Mouse (Mus musculus): ENCODE data around the gene Lrrc15. TPM values are rescaled to one million over a fixed set of nuclear protein-coding genes. Genes with fewer than 3 reads are reported as not detected.

The Lrrc15 gene
- 0.31 and 1.1 TPM in 2 replicates for polyA plus RNA-seq (2014; fragmentation: Nextera tagmentation; extraction: Ambion mirVana)

DNA sequence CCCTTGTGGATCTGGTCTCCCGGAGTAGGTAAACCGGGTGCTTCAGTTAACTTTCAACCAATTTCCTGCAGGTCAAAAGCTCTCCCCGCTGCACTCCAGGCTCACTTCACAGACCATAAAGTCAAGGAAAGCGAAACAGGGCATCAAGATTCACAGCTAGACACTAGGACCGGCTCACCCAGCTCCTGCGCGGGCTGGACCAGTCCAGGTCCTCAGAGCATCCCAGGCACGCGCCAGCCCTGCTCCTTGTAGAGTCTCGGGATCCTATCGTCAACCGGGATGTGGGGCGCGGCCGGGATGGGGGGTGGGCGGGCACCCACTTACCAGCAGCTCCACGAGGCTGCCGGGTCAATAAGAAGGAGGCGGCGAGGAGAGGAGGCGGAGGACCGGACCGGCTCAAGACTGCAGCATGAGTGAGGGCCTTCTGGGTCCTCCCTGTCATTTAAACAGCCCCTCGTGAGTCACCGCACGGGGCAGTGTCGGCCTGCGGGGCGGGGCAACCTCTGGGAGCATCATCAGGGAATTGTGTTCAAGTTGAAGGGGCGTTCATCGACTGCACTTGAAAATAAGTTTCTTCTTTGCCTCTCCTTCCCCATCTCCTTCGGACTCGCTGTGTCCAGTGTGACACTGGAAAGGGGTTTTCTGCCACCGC is at the start of gene Lrrc15:
Lrrc15 (minus strand) TSS at position 413 of the 652 bp plus-strand sequence.
- Histone ChIP-seq H3K27ac (ENCODE audit: low read depth, low read length) (no peak within 1 kb of the TSS), H3K4me1 (ENCODE audit: control insufficient read depth, insufficient read depth, low read length) (peaks cover 12% of the 10 kb centered on the region; the same call in 1 of the 2 replicates), H3K27me3 (ENCODE audit: control insufficient read depth, insufficient read depth, low read length) (peaks cover 6% of the 10 kb centered on the region), H3K4me3 (ENCODE audit: low read depth, low read length) (peak within 1 kb of the TSS; percentile 16; the same call in 1 of the 2 replicates), H3K9ac (replicated peaks; ENCODE audit: low read depth, low read length) (0 out of 2 replicates have a peak within 1 kb of the TSS, but pooled peaks have one; percentile 11), H3K4me2 (ENCODE audit: low read depth, low read length) (peak within 1 kb of the TSS; percentile 45), H3K9me3 (ENCODE audit: control insufficient read depth, low read length) (no peaks in the 10 kb centered on the region), H3K36me3 (ENCODE audit: control insufficient read depth, insufficient read depth, low read length) (no peaks in the 10 kb centered on the region)
- 6% methylated on average over 31 of the region's 34 CpGs for WGBS
- peak; percentile 32; the same call in 1 of the 2 replicates for ATAC-seq (ENCODE audit: low read depth)

DNA sequence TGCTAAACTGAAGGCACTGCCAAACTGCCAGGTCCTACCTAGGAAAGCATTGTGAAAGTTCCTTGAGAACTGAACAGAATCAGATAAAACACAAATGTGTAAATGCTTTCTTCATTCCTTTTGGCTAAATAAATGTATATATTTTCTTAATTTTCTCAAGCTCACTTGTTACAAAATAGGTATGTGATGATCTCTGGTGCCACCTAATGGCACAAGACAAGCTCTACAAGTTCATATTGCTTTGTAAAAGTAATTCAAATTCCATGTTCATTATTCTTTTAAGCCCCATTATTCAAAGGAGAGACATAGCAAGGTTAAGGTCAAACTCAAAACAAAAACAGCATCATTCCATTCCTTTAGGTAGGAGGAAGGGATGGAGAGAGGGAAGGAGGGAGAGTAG is 31.2 kb upstream of the Lrrc15 start:
- no peaks in the 10 kb centered on the region for H3K9me3 ChIP-seq (ENCODE audit: control insufficient read depth, low read length)
- H3K4me1 ChIP-seq (ENCODE audit: control insufficient read depth, insufficient read depth, low read length): 0 out of 2 replicates have a peak, but pooled peaks cover 3% of the 10 kb centered on the region
- H3K27ac ChIP-seq (ENCODE audit: low read depth, low read length): no peak overlapping the region
- H3K27me3 ChIP-seq (ENCODE audit: control insufficient read depth, insufficient read depth, low read length): peaks cover 12% of the 10 kb centered on the region
- H3K4me3 ChIP-seq (ENCODE audit: low read depth, low read length): no peak overlapping the region
- no peaks in the 10 kb centered on the region for H3K36me3 ChIP-seq (ENCODE audit: control insufficient read depth, insufficient read depth, low read length)
- no peak overlapping the region for H3K9ac ChIP-seq (replicated peaks; ENCODE audit: low read depth, low read length)
- no peak for ATAC-seq (ENCODE audit: low read depth)
- H3K4me2 ChIP-seq (ENCODE audit: low read depth, low read length): no peak overlapping the region

DNA sequence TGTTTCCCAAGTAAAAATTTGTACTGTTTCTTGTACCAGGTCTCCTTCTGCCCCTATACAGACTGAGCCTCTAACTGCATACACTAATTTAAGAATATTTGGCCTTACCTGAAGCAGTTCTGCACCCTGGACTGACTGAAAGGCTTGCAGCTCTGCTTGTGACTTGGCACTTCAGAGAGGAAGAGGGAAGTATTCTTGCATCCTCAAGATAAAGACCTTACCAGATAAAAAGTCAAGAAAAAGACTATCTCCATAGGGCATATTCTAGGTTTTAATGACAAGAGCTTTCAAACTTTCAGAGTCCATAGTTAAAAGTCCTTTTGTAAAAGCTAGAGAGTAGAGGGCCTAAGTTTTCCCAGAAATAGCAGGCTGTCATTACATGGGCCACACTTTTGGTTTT is 27.6 kb upstream of the Lrrc15 start, which contains the start of gene Gp5:
Gp5 (minus strand) TSS at position 133 of the 400 bp plus-strand sequence.
- no peak for ATAC-seq (ENCODE audit: low read depth)
- Histone ChIP-seq H3K9ac (replicated peaks; ENCODE audit: low read depth, low read length) (no peak within 1 kb of the TSS), H3K27ac (ENCODE audit: low read depth, low read length) (no peak within 1 kb of the TSS), H3K36me3 (ENCODE audit: control insufficient read depth, insufficient read depth, low read length) (no peaks in the 10 kb centered on the region), H3K4me1 (ENCODE audit: control insufficient read depth, insufficient read depth, low read length) (peaks cover 12% of the 10 kb centered on the region), H3K4me2 (ENCODE audit: low read depth, low read length) (peak within 1 kb of the TSS; percentile 93), H3K27me3 (ENCODE audit: control insufficient read depth, insufficient read depth, low read length) (peaks cover 22% of the 10 kb centered on the region), H3K9me3 (ENCODE audit: control insufficient read depth, low read length) (no peaks in the 10 kb centered on the region), H3K4me3 (ENCODE audit: low read depth, low read length) (peak within 1 kb of the TSS; percentile 46; the same call in 1 of the 2 replicates)

DNA sequence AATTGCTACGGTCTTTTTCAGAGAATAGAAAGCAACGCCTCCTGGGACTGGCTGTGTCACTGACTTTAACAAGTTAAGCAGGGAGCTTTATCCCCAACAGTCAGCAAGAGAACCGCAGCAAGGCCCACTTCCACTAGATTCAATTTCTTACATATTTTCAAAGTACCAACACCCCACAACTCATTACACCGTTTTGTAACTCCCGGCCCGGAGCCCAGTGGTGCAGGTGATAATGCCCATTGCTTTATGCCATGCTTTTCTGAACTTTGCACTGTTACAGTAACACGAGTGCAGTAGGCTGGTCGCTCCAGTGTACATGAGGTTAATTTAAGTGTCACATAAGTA is 27.1 kb upstream of the Lrrc15 start:
- H3K27ac ChIP-seq (ENCODE audit: low read depth, low read length): no peak overlapping the region
- WGBS: 55% methylated on average over 8 of the region's 8 CpGs
- ATAC-seq (ENCODE audit: low read depth): no peak
- H3K4me3 ChIP-seq (ENCODE audit: low read depth, low read length): no peak overlapping the region
- no peak overlapping the region; the same call in 1 of the 2 replicates for H3K4me2 ChIP-seq (ENCODE audit: low read depth, low read length)
- H3K4me1 ChIP-seq (ENCODE audit: control insufficient read depth, insufficient read depth, low read length): peaks cover 12% of the 10 kb centered on the region
- H3K36me3 ChIP-seq (ENCODE audit: control insufficient read depth, insufficient read depth, low read length): no peaks in the 10 kb centered on the region
- H3K9ac ChIP-seq (replicated peaks; ENCODE audit: low read depth, low read length): no peak overlapping the region
- no peaks in the 10 kb centered on the region for H3K9me3 ChIP-seq (ENCODE audit: control insufficient read depth, low read length)
- H3K27me3 ChIP-seq (ENCODE audit: control insufficient read depth, insufficient read depth, low read length): peaks cover 22% of the 10 kb centered on the region

DNA sequence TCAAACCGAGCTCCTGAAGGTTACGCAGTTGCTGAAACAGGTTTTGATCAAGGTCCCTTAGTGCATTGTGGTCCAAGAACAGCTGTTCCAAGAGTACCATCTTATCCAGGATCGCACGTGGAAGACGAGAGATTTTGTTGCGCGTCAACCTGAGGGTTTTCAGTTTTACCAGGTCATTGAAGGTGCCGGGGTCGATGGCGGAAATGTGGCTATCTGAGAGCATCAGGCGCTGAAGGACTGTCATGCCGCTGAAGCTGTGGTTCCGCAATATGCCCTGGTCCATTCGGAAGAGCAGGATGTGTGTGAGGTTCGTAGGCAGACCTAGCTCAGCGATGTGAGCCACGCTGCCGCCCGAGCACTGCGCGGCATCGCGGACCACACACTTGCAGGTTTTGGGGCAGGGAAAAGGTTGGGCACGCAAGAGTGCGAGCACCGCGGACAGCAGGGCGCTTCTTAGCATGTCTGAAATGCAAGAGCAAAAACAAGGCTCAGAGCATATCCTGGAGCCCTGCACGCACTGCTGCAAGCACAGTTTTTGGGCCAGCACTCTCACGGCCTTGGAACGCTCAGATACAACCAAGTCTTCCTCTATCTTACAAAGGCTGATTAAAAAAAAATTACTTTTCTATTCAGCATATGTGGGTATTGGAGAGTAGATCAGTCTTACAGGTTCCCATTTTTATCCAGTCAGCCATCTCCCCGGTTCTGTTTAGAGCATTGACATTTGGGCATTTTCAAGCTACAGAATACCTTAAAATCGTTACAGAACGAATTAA is 26.5 kb upstream of the Lrrc15 start:
- H3K27me3 ChIP-seq (ENCODE audit: control insufficient read depth, insufficient read depth, low read length): peaks cover 22% of the 10 kb centered on the region

DNA sequence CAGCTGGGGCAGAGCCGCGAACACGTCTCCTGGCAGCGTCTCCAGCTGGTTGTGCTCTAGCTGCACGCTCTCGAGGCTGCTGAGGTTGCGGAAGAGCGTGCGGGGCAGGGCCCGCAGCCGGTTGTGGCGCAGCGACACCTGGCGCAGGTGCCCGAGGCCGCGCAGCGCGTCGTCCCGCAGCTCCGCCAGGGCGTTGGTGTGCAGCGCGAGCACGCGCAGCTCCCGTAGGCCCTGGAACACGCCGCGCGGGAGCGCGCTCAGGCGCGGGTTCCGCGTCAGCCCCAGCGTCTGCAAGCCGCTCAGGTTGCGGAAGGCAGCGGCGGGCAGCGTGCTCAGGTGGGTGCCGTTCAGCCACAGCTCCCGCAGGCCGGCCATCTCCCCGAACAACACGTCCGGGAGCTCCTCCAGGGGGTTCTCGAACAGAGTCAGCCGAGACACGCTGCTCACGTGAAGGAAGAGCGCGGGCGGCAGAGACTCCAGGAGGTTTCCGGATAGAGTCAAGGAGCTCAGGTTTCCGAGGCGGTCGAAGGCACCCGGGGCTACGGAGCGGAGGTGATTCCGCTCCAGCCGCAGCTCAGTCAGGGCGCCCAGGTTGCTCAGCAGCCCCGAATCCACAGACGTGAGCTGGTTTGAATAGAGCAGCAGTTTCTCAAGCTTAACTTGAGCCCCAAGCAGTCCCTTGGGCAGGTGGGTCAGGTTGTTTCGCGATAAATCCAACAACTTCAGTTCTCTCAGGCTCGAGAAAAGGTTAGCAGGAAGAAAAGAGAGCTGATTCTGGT is 25.7 kb upstream of the Lrrc15 start:
- H3K27me3 ChIP-seq (ENCODE audit: control insufficient read depth, insufficient read depth, low read length): peaks cover 22% of the 10 kb centered on the region

More for the DNA sequence above, 26.5 kb upstream of the Lrrc15 start:
- 3% methylated on average over 34 of the region's 34 CpGs for WGBS
- peak overlapping the region; percentile 93 for H3K4me2 ChIP-seq (ENCODE audit: low read depth, low read length)
- H3K9ac ChIP-seq (replicated peaks; ENCODE audit: low read depth, low read length): peak overlapping the region; percentile 56; the same call in 1 of the 2 replicates
- H3K36me3 ChIP-seq (ENCODE audit: control insufficient read depth, insufficient read depth, low read length): no peaks in the 10 kb centered on the region
- ATAC-seq (ENCODE audit: low read depth): peak; percentile 1; the same call in 1 of the 2 replicates
- no peaks in the 10 kb centered on the region for H3K9me3 ChIP-seq (ENCODE audit: control insufficient read depth, low read length)
- H3K4me3 ChIP-seq (ENCODE audit: low read depth, low read length): peak overlapping the region; percentile 46
- H3K4me1 ChIP-seq (ENCODE audit: control insufficient read depth, insufficient read depth, low read length): peaks cover 12% of the 10 kb centered on the region
- no peak overlapping the region for H3K27ac ChIP-seq (ENCODE audit: low read depth, low read length)

DNA sequence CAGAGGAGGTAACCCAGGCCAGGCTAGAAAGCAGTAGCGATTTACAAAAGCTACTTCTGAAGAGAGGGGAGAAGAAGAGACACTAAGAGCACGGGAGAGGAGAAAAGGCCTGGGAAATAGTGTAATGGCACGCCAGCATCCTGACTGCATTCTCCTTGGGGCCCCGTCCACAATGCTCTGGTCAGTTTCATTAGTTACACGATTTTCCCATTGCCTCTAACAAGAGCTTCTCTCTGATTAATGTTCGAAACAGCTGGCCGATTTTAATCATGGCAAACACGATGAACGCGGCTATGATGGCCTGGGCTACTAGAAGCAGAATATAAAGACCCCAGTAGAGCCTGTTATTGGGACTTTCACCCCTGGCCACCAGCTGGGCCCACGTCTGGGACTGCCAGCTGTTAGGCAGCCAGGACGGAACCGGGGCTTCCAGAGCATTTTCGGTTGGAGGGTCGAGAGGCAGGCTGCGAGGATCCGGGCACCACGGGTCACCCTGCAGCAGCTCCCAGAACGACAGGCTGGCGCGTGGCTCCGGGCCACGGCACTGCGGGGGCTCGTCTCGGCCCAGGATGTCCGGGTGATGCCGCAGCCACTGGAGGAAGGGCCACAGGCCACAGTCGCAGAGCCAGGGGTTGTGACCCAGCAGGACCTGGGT is 25.0 kb upstream of the Lrrc15 start:
- Histone ChIP-seq H3K9ac (replicated peaks; ENCODE audit: low read depth, low read length) (peak overlapping the region; percentile 56), H3K4me2 (ENCODE audit: low read depth, low read length) (peak overlapping the region; percentile 93), H3K27ac (ENCODE audit: low read depth, low read length) (no peak overlapping the region), H3K4me1 (ENCODE audit: control insufficient read depth, insufficient read depth, low read length) (peaks cover 12% of the 10 kb centered on the region), H3K9me3 (ENCODE audit: control insufficient read depth, low read length) (no peaks in the 10 kb centered on the region), H3K27me3 (ENCODE audit: control insufficient read depth, insufficient read depth, low read length) (peaks cover 22% of the 10 kb centered on the region), H3K36me3 (ENCODE audit: control insufficient read depth, insufficient read depth, low read length) (no peaks in the 10 kb centered on the region), H3K4me3 (ENCODE audit: low read depth, low read length) (peak overlapping the region; percentile 46)
- WGBS: 9% methylated on average over 29 of the region's 29 CpGs
- ATAC-seq (ENCODE audit: low read depth): 0 out of 2 replicates have a peak, but pooled peaks have one; percentile 13

More for the DNA sequence above, 25.7 kb upstream of the Lrrc15 start:
- WGBS: 1% methylated on average over 70 of the region's 72 CpGs
- H3K4me3 ChIP-seq (ENCODE audit: low read depth, low read length): peak overlapping the region; percentile 46
- no peak overlapping the region for H3K27ac ChIP-seq (ENCODE audit: low read depth, low read length)
- H3K9me3 ChIP-seq (ENCODE audit: control insufficient read depth, low read length): no peaks in the 10 kb centered on the region
- peak; percentile 82 for ATAC-seq (ENCODE audit: low read depth)
- peaks cover 12% of the 10 kb centered on the region for H3K4me1 ChIP-seq (ENCODE audit: control insufficient read depth, insufficient read depth, low read length)
- H3K4me2 ChIP-seq (ENCODE audit: low read depth, low read length): peak overlapping the region; percentile 93
- H3K9ac ChIP-seq (replicated peaks; ENCODE audit: low read depth, low read length): peak overlapping the region; percentile 56
- H3K36me3 ChIP-seq (ENCODE audit: control insufficient read depth, insufficient read depth, low read length): no peaks in the 10 kb centered on the region

DNA sequence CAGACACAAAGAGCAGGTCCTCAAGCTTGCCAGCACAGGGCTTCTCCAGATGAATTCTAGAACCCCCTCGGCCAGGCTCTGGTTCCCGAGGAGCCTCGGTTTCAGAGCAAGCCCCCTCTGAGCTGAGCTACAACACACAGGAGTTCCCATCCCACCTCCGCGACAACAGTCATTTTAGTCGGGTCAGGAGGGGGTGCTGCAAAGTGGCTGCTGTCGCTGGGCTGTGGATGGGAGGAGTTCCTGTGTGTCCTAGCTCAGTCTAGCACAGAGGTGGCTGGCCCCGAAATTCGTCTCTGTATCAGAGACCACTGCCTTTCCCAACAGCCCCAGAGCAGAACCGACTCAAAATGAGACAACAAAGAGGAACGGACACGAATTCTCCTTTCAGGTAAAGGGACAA is 24.2 kb upstream of the Lrrc15 start:
- Histone ChIP-seq H3K9me3 (ENCODE audit: control insufficient read depth, low read length) (no peaks in the 10 kb centered on the region), H3K4me3 (ENCODE audit: low read depth, low read length) (no peak overlapping the region), H3K27ac (ENCODE audit: low read depth, low read length) (no peak overlapping the region), H3K36me3 (ENCODE audit: control insufficient read depth, insufficient read depth, low read length) (no peaks in the 10 kb centered on the region), H3K4me2 (ENCODE audit: low read depth, low read length) (no peak overlapping the region), H3K4me1 (ENCODE audit: control insufficient read depth, insufficient read depth, low read length) (peaks cover 12% of the 10 kb centered on the region), H3K27me3 (ENCODE audit: control insufficient read depth, insufficient read depth, low read length) (peaks cover 22% of the 10 kb centered on the region), H3K9ac (replicated peaks; ENCODE audit: low read depth, low read length) (no peak overlapping the region)
- ATAC-seq (ENCODE audit: low read depth): no peak
- WGBS: 56% methylated on average over 12 of the region's 12 CpGs

Measured in neural tube, embryonic 14.5 days (tissue).